Mouse (Mus musculus) spleen, adult 2 months (tissue): ENCODE measurements around the gene Scn9a.

Experiments used
- CTCF ChIP-seq: fragments of 200-500 bp; IDR thresholded peaks from 2 replicates; pipeline ENCODE4 v1.5.1; 2011; ENCODE audit warnings: mild to moderate bottlenecking, inconsistent platforms; ENCODE audit not compliant: insufficient read depth, insufficient read length, insufficient replicate concordance; ENCODE audit errors: extremely low read depth
- POLR2A ChIP-seq: fragments of 200-500 bp; IDR thresholded peaks from 2 replicates; pipeline ENCODE4 v1.6.1; 2011; ENCODE audit warnings: low read depth, low read length, inconsistent platforms

DNA sequence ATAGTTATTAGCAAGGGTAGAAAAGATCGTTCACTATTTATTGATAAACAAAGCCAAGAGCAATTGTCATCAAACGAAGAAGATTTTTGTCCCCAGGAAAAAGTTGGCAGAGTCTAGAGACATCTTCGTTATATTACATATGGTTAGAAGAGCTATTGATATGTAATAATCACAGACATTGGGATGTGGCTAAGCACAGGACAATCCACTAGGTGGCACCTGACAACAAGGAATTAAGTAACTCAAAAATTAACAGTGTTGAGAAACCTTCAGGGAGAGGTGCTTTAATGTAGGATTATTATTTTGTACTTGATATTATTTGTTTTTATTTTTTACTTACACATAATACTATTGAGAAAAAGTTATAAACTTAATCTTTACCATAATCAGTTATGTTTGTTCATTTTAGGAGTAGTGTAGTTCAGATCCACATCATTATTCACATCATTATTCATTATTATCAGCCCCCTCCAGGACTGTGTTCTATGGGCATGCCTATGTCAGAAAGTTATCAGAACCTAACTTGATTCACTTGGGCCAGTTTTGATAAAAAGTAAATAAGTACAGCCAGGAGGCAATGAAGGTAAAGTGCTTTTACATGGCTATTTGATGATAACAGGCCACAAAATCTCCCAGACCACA is 161.5 kb downstream of the Scn9a start:
- TF ChIP-seq CTCF (no peak), POLR2A (no peak)
